7 mouse cellular contexts compared by ENCODE assay signal in the genomic region with DNA sequence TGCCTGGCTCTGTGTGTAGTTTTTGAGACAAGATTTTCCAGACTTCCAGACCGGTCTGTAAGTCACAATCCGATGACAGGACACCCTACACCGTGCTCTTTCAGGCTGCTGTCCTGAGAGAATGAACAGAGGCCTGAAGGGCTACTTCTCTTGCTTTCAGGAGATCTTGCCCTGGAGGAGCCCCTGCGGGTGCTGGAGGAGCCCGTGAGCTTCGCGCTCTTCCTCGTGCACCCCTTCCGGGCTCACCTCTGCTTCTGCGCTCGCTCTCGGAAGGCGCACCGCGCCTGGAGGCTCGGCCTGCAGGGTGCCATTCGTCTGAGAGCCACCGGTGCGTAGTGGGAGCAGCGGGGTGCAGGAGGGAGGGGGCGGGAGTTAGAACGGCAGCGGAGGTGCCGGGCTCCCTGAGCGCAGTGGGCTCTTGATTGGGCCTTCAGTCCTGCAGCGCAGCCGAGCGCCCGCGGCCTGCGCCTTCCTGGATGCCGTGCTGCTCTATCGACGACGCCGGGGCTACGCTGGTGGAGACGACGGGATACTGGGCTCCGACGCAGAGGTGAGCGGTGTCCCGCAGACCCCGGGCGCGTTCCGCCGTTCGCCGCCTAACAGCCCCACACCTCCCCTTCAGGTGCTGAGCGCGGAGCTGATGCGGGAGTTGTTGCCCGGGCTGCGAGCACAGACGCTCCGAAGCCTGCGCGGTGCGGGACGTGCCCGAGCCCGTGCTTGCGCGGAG. TPM values are rescaled to one million over a fixed set of nuclear protein-coding genes. Genes with fewer than 3 reads are reported as not detected.
DNase-seq lines count a peak whose midpoint lies in the region; ATAC-seq and TF ChIP-seq lines count a peak whose summit lies in the region.

No protein-coding gene starts in this region.

- H3K4me2 ChIP-seq in limb, embryonic 13.5 days (replicated peaks): peak overlapping the region; percentile 86

- H3K36me3 ChIP-seq in forebrain, embryonic 10.5 days (replicated peaks): peaks cover 17% of the 10 kb centered on the region
- 0 out of 2 replicates have a peak, but pooled peaks cover 6% of the 10 kb centered on the region for H3K36me3 ChIP-seq in limb, embryonic 13.5 days

- WGBS in forebrain, embryonic 10.5 days: 3% methylated on average over 65 of the region's 65 CpGs
- WGBS in limb, embryonic 13.5 days: 4% methylated on average over 65 of the region's 65 CpGs
- 7% methylated on average over 65 of the region's 65 CpGs for WGBS in olfactory bulb, adult 2 months
- 6% methylated on average over 65 of the region's 65 CpGs for WGBS in cerebellum, adult 2 months

- no peak for TF ChIP-seq CTCF in olfactory bulb, adult 2 months (IDR thresholded peaks at IDR 0.05; ENCODE audit: insufficient read depth, low read depth, low read length)
- no peak for TF ChIP-seq CTCF in cerebellum, adult 2 months (IDR thresholded peaks at IDR 0.05; ENCODE audit: borderline replicate concordance, insufficient read depth, low read depth, low read length)

- H3K4me3 ChIP-seq in forebrain, embryonic 10.5 days: peak overlapping the region; percentile 47
- H3K4me3 ChIP-seq in limb, embryonic 13.5 days: peak overlapping the region; percentile 48
- H3K4me3 ChIP-seq in olfactory bulb, adult 2 months (ENCODE audit: insufficient read depth, low read depth, low read length): peak overlapping the region; percentile 26
- no peak overlapping the region for H3K4me3 ChIP-seq in cerebellum, adult 2 months (replicated peaks; ENCODE audit: insufficient read depth, low read depth, low read length)

- no peak for TF ChIP-seq POLR2A in olfactory bulb, adult 2 months (IDR thresholded peaks at IDR 0.05; ENCODE audit: insufficient read depth, low read depth, low read length)
- no peak for TF ChIP-seq POLR2A in cerebellum, adult 2 months (IDR thresholded peaks at IDR 0.05; ENCODE audit: borderline replicate concordance, insufficient read depth, low read length)

- peak; percentile 20 for ATAC-seq in limb, embryonic 13.5 days (ENCODE audit: low FRiP score, low read depth)

- H3K9me3 ChIP-seq in forebrain, embryonic 10.5 days: no peaks in the 10 kb centered on the region
- no peaks in the 10 kb centered on the region for H3K9me3 ChIP-seq in limb, embryonic 13.5 days

- peak overlapping the region; percentile 65 for H3K9ac ChIP-seq in limb, embryonic 13.5 days

- H3K27ac ChIP-seq in forebrain, embryonic 10.5 days: peak overlapping the region; percentile 48
- no peak overlapping the region for H3K27ac ChIP-seq in limb, embryonic 13.5 days
- no peak overlapping the region for H3K27ac ChIP-seq in olfactory bulb, adult 2 months (ENCODE audit: insufficient read depth, low read depth, low read length)
- H3K27ac ChIP-seq in cerebellum, adult 2 months (ENCODE audit: insufficient read depth, low read length): no peak overlapping the region

- DNase-seq in spleen, adult 18-20 months: peak; percentile 29 to 46
- DNase-seq in spleen, postnatal 14 days (ENCODE audit: low spot score in 2 of 2): no peak
- DNase-seq in forebrain, embryonic 10.5 days (ENCODE audit: extremely low spot score, low spot score): no peak
- DNase-seq in layer of hippocampus, adult 9-10 months (ENCODE audit: low spot score): no peak
- no peak for DNase-seq in cerebellum, adult 2 months

- H3K27me3 ChIP-seq in forebrain, embryonic 10.5 days (ENCODE audit: poor library complexity, severe bottlenecking): peaks cover 68% of the 10 kb centered on the region
- peaks cover 47% of the 10 kb centered on the region for H3K27me3 ChIP-seq in limb, embryonic 13.5 days
- no peaks in the 10 kb centered on the region for H3K27me3 ChIP-seq in cerebellum, adult 2 months (ENCODE audit: control insufficient read depth, insufficient read depth, low read length)

- H3K4me1 ChIP-seq in forebrain, embryonic 10.5 days: peaks cover 21% of the 10 kb centered on the region
- H3K4me1 ChIP-seq in limb, embryonic 13.5 days: peaks cover 27% of the 10 kb centered on the region
- peaks cover 16% of the 10 kb centered on the region for H3K4me1 ChIP-seq in olfactory bulb, adult 2 months (ENCODE audit: control insufficient read depth, insufficient read depth, low read length)
- peaks cover 3% of the 10 kb centered on the region; the same call in 1 of the 2 replicates for H3K4me1 ChIP-seq in cerebellum, adult 2 months (ENCODE audit: control insufficient read depth, insufficient read depth, low read length)

RNA-seq across cellular contexts. Expression of a gene that starts 4.7 kb away (rescaled TPM):
- 4.1 and 5.1 TPM in 2 replicates for polyA plus RNA-seq in forebrain, embryonic 10.5 days (2016; fragmentation: Nextera tagmentation; extraction: Ambion mirVana)
- 4.0 and 5.7 TPM in 2 replicates for polyA plus RNA-seq in limb, embryonic 13.5 days (2015; fragmentation: Nextera tagmentation; extraction: Ambion mirVana)
- polyA plus RNA-seq in olfactory bulb, adult 2 months (2012; ENCODE audit: insufficient read depth, insufficient read length, low replicate concordance, missing spikeins): not detected in 2 replicates
- polyA plus RNA-seq in cerebellum, adult 2 months (2012; rRNA removed): 3.4 and 3.7 TPM in 2 replicates

RNA-seq across cellular contexts. Expression of a gene that starts 8.7 kb away (rescaled TPM):
- polyA plus RNA-seq in forebrain, embryonic 10.5 days (2016; fragmentation: Nextera tagmentation; extraction: Ambion mirVana): 44.2 and 47.4 TPM in 2 replicates
- polyA plus RNA-seq in limb, embryonic 13.5 days (2015; fragmentation: Nextera tagmentation; extraction: Ambion mirVana): 85.6 and 87.6 TPM in 2 replicates
- 143 TPM in 1 of 2 replicates, not detected in the other for polyA plus RNA-seq in olfactory bulb, adult 2 months (2012; ENCODE audit: insufficient read depth, insufficient read length, low replicate concordance, missing spikeins)
- polyA plus RNA-seq in cerebellum, adult 2 months (2012; rRNA removed): 74.1 and 77.6 TPM in 2 replicates

RNA-seq across cellular contexts. Expression of a gene that starts 10.1 kb away (rescaled TPM):
- 262 and 266 TPM in 2 replicates for polyA plus RNA-seq in forebrain, embryonic 10.5 days (2016; fragmentation: Nextera tagmentation; extraction: Ambion mirVana)
- 210 and 212 TPM in 2 replicates for polyA plus RNA-seq in limb, embryonic 13.5 days (2015; fragmentation: Nextera tagmentation; extraction: Ambion mirVana)
- not detected in 2 replicates for polyA plus RNA-seq in olfactory bulb, adult 2 months (2012; ENCODE audit: insufficient read depth, insufficient read length, low replicate concordance, missing spikeins)
- 42.5 and 42.8 TPM in 2 replicates for polyA plus RNA-seq in cerebellum, adult 2 months (2012; rRNA removed)

RNA-seq across cellular contexts. Expression of a gene that starts 33.4 kb away (rescaled TPM):
- polyA plus RNA-seq in forebrain, embryonic 10.5 days (2016; fragmentation: Nextera tagmentation; extraction: Ambion mirVana): 20.2 and 21.9 TPM in 2 replicates
- polyA plus RNA-seq in limb, embryonic 13.5 days (2015; fragmentation: Nextera tagmentation; extraction: Ambion mirVana): 52.2 and 52.3 TPM in 2 replicates
- not detected in 2 replicates for polyA plus RNA-seq in olfactory bulb, adult 2 months (2012; ENCODE audit: insufficient read depth, insufficient read length, low replicate concordance, missing spikeins)
- polyA plus RNA-seq in cerebellum, adult 2 months (2012; rRNA removed): 142 and 153 TPM in 2 replicates

RNA-seq across cellular contexts. Expression of a gene that starts 35.7 kb away (rescaled TPM):
- 0.09 TPM in 1 of 2 replicates, not detected in the other for polyA plus RNA-seq in forebrain, embryonic 10.5 days (2016; fragmentation: Nextera tagmentation; extraction: Ambion mirVana)
- not detected in 2 replicates for polyA plus RNA-seq in limb, embryonic 13.5 days (2015; fragmentation: Nextera tagmentation; extraction: Ambion mirVana)
- not detected in 2 replicates for polyA plus RNA-seq in olfactory bulb, adult 2 months (2012; ENCODE audit: insufficient read depth, insufficient read length, low replicate concordance, missing spikeins)
- 0.10 and 0.11 TPM in 2 replicates for polyA plus RNA-seq in cerebellum, adult 2 months (2012; rRNA removed)

Comparison
In these comparisons a context has a peak if more than half of its experiments do, and no peak if none do; other contexts are left out.
1. DNase-seq: peak in spleen, adult 18-20 months (2 of 2); none in spleen, postnatal 14 days (0 of 2), forebrain, embryonic 10.5 days (single experiment), layer of hippocampus, adult 9-10 months (single experiment) and cerebellum, adult 2 months (0 of 2).
2. RNA of a gene that starts 10.1 kb away (polyA plus RNA-seq): 262 to 266 TPM in forebrain, embryonic 10.5 days, 210 to 212 TPM in limb, embryonic 13.5 days and 42.5 to 42.8 TPM in cerebellum, adult 2 months; not detected in olfactory bulb, adult 2 months; every median in the first group is over 10 times any median in the second.